Mouse (Mus musculus) urinary bladder, postnatal 36 days (tissue): ENCODE measurements around the gene 4930469K13Rik.

Experiments
- DNase-seq, 2 experiments: peaks; one replicate each; pipeline ENCODE4 v3.0.0; 2022; ENCODE audit warnings: low spot score in 2 of 2, mixed read lengths in 1 of 2

The 4930469K13Rik gene

GRCm38 (mm10) chr11:33939456-33940113 is 158.8 kb downstream of the 4930469K13Rik start:
- DNase-seq: no peak

DNA sequence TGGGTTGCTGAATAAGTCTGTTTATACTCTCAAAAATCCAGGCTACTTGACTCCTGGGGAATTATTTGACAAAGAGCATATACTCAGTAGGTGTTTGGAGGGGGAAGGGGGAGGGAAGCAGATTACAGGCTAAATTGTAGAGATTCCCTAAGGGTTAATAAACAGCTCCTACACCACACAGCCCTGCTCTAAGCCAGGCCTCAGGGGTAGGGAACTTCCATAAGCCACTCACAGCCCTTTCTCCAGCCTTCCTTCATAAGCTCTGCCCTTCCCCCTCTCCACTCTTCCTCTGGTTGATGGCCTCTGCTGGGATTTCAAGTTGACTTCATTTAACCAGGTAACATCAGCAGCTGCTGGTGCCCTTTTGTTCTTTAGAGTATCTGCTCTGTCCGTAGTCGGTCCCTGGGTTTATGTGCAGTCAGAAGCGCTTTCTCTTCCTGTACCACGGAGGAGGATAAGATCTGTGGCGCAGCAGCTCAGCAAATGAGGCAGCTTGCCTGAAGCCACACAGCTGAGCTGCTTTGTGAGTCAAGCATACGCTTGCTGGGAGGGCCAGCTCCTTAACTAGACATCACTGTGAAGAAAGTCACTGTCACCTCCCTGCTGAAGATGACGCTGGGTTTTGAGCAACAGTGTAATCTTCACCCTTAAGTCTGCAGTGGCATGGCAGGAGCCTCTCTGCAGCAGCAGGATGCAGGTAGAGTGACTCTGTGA is 159.6 kb downstream of the 4930469K13Rik start:
- no peak for DNase-seq

DNA sequence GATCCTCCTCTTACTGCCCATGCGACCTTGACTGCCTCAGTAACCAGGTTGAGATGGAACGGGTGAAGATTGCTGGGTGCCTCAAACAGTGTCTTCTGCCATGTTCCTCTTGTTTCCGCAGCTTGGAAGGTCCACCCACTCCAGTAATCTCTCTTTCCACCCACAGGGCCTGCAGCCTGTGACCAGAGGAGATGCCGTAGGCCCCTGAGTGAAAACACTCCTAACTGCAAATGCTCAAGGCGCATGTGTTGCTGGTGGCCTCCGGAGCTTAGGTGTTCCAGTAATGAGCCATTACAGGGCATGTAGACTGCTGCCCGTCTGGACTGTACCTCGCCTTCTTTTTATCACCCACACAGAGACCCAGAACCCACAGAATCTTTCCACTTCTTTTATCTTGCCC is 160.7 kb downstream of the 4930469K13Rik start:
- no peak for DNase-seq

DNA sequence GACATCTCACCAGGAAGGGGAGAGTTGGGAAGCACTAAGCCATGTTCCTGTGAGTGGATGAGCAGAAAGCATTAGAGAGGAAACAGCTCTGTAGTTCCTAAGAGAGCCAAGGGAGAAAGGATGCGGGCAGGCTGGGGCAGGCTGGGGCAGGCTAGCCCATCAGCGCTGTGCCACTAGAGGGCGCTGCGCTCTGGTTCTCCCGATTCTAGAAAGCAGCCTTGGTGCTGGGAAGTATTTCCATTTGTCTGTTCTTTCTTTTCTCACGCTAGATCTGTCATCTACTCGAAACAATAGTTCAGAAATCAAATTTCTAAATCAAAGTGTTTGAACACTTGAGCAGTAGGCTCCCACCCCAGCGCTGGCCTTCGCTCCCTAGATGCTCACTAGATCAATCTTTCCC is 164.1 kb downstream of the 4930469K13Rik start:
- no peak for DNase-seq

- no peak for DNase-seq
Measured at GRCm38 (mm10) chr11:33932386-33933111, 165.8 kb downstream of the 4930469K13Rik start.

GRCm38 (mm10) chr11:33931836-33932385 is 166.4 kb downstream of the 4930469K13Rik start:
- peak in 1 of 2 experiments; percentile 8 for DNase-seq

DNA sequence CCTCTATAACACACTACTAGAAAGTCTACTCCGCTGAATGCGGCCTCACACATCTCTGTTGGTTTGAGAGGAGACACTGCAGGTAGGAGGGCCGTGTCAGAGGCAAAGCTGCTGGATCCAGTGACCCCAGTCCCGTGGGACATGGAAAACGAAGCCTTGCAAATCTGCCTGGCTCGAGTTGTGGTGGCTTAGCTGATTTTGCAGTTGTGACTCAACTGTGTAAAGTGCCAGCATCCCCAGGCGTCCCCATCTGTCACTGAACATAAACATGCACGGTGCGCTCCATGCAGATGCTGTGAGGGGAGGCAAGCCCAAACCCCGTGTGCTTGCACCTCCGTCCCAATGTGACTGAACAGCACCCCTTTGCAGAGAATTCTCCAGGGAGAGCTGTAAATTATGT is 168.9 kb downstream of the 4930469K13Rik start:
- DNase-seq: no peak

DNA sequence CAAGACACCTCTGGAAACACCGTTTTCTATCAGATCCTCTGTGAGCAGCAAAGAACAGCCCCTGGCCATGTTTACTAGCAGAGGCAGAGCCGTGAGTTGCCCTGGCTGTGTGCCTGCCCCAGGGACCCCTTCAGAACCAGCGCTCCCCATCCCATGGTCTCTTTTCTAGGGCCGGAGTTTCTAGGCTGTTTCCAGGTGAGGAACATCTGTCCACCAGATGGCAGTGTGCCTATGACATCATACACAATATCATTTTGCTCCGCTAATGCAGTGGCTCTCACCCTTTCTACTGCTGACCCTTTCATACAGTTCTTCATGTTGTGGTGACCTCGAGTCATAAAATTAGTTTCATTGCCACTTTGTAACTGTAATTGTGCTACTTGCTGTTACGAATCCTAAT is 169.7 kb downstream of the 4930469K13Rik start:
- peak in 1 of 2 experiments; percentile 18 for DNase-seq

- no peak for DNase-seq
Measured at GRCm38 (mm10) chr11:33927836-33928235, 170.5 kb downstream of the 4930469K13Rik start.

- no peak for DNase-seq
Measured at GRCm38 (mm10) chr11:33927321-33927720, 171.0 kb downstream of the 4930469K13Rik start.

DNA sequence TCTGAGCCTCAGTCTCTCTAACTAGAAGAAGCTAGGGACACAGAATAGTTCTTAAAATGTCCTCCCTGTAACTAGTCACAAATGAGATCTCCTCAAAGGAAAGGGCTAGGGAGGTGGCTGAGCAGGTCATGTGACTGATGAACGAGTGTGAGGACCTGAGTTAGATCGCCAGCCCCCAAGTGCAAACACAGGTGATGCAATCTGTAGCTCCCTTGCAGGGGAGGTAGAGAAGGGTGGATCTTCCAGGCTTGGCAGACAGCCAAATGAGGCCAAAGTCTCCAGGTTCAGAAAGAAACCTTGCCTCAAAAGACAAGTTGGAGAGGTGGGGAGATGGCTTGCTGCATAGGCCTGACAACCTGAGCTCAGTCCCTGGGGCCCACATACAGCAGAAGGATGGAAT is 171.8 kb downstream of the 4930469K13Rik start:
- no peak for DNase-seq

DNA sequence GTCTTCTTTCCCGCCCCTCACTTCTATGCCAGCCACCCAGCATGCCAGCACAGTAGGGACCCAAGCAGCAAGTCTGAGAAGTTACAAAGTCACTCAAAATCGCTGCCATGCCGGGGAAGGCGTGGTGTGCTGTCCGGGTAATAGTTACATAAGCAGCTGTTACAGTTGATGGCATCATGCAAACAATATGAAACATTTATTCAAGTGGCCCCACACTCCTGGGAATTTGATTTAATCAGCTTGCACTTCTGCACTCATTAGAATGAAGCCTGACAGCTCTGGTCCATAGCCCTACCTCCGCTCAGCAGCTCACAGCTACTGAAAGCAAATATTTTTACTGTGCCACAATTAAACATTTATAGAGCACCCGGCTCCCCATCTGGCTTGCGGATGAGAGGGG is 172.6 kb downstream of the 4930469K13Rik start:
- no peak for DNase-seq
